Mouse (Mus musculus) intestine, embryonic 14.5 days (tissue): ENCODE results near the gene Ppp1r37. TPM values are rescaled to one million over a fixed set of nuclear protein-coding genes. Genes with fewer than 3 reads are reported as not detected.

Experiments
- ATAC-seq: fragments of 200-750 bp; cut with Nextera tagmentation; replicated peaks from 2 replicates; pipeline ENCODE4 v1.8.0; 2017; ENCODE audit warnings: low read depth, moderate number of reproducible peaks, moderate TSS enrichment, moderate library complexity; ENCODE audit not compliant: low FRiP score, low TSS enrichment
- DNase-seq: peaks from one replicate; pipeline ENCODE4 v3.0.0-alpha.2; 2018; ENCODE audit warnings: low spot score
- H3K27ac ChIP-seq: fragments of 300-500 bp; sonication (generic); 2 replicates; pipeline ENCODE4 v1.5.1; 2014; ENCODE audit warnings: low read depth, mild to moderate bottlenecking, control low read depth
- H3K27me3 ChIP-seq: fragments of 300-500 bp; sonication (generic); replicated peaks from 2 replicates; pipeline ENCODE4 v1.6.1; 2014; ENCODE audit warnings: low read length, control low read depth; ENCODE audit not compliant: control insufficient read depth, insufficient read depth
- H3K36me3 ChIP-seq: fragments of 300-500 bp; sonication (generic); 2 replicates; pipeline ENCODE4 v1.6.1; 2014; ENCODE audit warnings: low read length, control low read depth; ENCODE audit not compliant: control insufficient read depth, insufficient read depth
- H3K4me1 ChIP-seq: fragments of 300-500 bp; sonication (generic); replicated peaks from 2 replicates; pipeline ENCODE4 v1.6.1; 2014; ENCODE audit warnings: low read length, control low read depth, mixed read lengths; ENCODE audit not compliant: control insufficient read depth, insufficient read depth
- H3K4me2 ChIP-seq: fragments of 300-500 bp; sonication (generic); 2 replicates; pipeline ENCODE4 v1.6.1; 2014; ENCODE audit warnings: low read length
- H3K4me3 ChIP-seq: fragments of 300-500 bp; sonication (generic); 2 replicates; pipeline ENCODE4 v1.5.1; 2014; ENCODE audit warnings: low read depth, low read length, control low read depth, mixed read lengths
- H3K9ac ChIP-seq: fragments of 300-500 bp; sonication (generic); 2 replicates; pipeline ENCODE4 v1.6.1; 2014; ENCODE audit warnings: mild to moderate bottlenecking, low read length
- H3K9me3 ChIP-seq: fragments of 300-500 bp; sonication (generic); 2 replicates; pipeline ENCODE4 v1.6.1; 2016; ENCODE audit warnings: low read length, control low read depth; ENCODE audit not compliant: control insufficient read depth
- WGBS: fragments of 180-500 bp; shearing (Covaris S2); extraction: QIAGEN DNeasy Blood & Tissue Kit; methylation state at CpG from one replicate; pipeline ENCODE4 v1.1.7; 2014; 5-methylcytosine and 5-hydroxymethylcytosine counted together
- polyA plus RNA-seq: library from polyadenylated mRNA; unstranded; fragments of >200 nt; fragmentation: Nextera tagmentation; extraction: Ambion mirVana; gene quantifications from 2 replicates; pipeline ENCODE4 v1.2.1, GENCODE M21; 2014

Gene Ppp1r37
- polyA plus RNA-seq, 1 experiment from 2014 or later, result 4.4 TPM

DNA sequence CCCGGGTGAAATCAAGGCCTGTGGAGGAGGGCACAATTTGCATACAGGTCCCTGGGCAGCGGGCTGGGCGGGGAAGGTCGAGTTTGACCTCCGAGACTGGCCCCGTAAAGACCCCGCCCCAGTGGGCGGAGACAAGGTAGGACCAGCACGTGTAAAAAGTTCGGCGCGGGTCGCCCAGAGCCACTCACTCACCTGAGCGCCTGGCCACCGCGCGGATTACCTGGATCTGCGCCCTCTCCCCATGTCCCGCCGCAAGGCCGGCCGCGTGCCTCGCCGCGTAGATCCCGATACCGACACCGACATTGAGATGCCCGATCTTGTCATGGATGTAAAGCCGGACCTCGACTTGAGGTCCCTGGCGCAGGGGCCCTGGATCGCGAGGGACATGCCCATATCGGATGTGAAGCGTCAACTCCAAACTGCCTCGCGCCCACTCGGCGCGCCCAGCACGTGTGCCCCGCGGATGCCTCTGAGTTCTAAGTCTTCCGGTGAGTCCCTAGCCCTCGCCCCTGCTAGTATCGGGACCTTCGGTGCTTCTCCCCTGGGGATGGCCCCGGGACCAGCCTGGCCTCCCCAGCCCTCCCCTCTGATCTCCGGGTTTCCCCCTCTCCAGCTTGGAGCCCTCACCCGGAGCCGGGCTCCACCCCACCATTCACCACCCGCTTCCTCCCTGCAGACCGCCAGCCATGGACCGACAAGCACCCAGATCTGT lies 14.4 kb upstream of the Ppp1r37 start, which contains the start of the genes Zfp296 and Gemin7:
Zfp296 (plus strand) TSS at position 147 of the 712 bp plus-strand sequence.
Gemin7 (minus strand) TSS at position 455 of the 712 bp plus-strand sequence.
- under 1% methylated on average over 56 of the region's 56 CpGs for WGBS
- DNase-seq (peak; percentile 74), ATAC-seq (no peak)

GRCm38 (mm10) chr7:19575559-19575958 lies 12.7 kb upstream of the Ppp1r37 start:
- 68% methylated on average over 3 of the region's 3 CpGs for WGBS
- ATAC-seq (no peak), DNase-seq (no peak)
- Histone ChIP-seq H3K4me3 (no peak overlapping the region), H3K27ac (no peak overlapping the region), H3K27me3 (peaks cover 35% of the 10 kb centered on the region), H3K4me1 (peaks cover 22% of the 10 kb centered on the region), H3K4me2 (no peak overlapping the region), H3K9ac (no peak overlapping the region), H3K9me3 (no peaks in the 10 kb centered on the region), H3K36me3 (peaks cover 12% of the 10 kb centered on the region)

More for the DNA sequence above, 14.4 kb upstream of the Ppp1r37 start, which contains the start of the genes Zfp296 and Gemin7:
- peaks cover 25% of the 10 kb centered on the region for H3K36me3 ChIP-seq
- H3K27ac ChIP-seq, result no peak within 1 kb of the TSS
- H3K4me3 ChIP-seq, result peak within 1 kb of the TSS; percentile 39
- H3K27me3 ChIP-seq, result peaks cover 35% of the 10 kb centered on the region
- H3K4me2 ChIP-seq, result peak within 1 kb of the TSS; percentile 85
- no peaks in the 10 kb centered on the region for H3K9me3 ChIP-seq
- peaks cover 16% of the 10 kb centered on the region for H3K4me1 ChIP-seq
- peak within 1 kb of the TSS; percentile 38 for H3K9ac ChIP-seq

- ATAC-seq, result no peak; the same call in 1 of the 2 replicates
- H3K4me2 ChIP-seq, result peak overlapping the region; percentile 79
- peak overlapping the region; percentile 62 for H3K4me3 ChIP-seq
- H3K9ac ChIP-seq, result peak overlapping the region; percentile 72
- DNase-seq, result no peak
- peaks cover 22% of the 10 kb centered on the region for H3K36me3 ChIP-seq
- H3K9me3 ChIP-seq, result no peaks in the 10 kb centered on the region
- peaks cover 30% of the 10 kb centered on the region for H3K27me3 ChIP-seq
- WGBS, result 18% methylated on average over 16 of the region's 16 CpGs
- H3K27ac ChIP-seq, result peak overlapping the region; percentile 60
- peaks cover 22% of the 10 kb centered on the region for H3K4me1 ChIP-seq
Measured at GRCm38 (mm10) chr7:19573776-19574140, 10.9 kb upstream of the Ppp1r37 start.

DNA sequence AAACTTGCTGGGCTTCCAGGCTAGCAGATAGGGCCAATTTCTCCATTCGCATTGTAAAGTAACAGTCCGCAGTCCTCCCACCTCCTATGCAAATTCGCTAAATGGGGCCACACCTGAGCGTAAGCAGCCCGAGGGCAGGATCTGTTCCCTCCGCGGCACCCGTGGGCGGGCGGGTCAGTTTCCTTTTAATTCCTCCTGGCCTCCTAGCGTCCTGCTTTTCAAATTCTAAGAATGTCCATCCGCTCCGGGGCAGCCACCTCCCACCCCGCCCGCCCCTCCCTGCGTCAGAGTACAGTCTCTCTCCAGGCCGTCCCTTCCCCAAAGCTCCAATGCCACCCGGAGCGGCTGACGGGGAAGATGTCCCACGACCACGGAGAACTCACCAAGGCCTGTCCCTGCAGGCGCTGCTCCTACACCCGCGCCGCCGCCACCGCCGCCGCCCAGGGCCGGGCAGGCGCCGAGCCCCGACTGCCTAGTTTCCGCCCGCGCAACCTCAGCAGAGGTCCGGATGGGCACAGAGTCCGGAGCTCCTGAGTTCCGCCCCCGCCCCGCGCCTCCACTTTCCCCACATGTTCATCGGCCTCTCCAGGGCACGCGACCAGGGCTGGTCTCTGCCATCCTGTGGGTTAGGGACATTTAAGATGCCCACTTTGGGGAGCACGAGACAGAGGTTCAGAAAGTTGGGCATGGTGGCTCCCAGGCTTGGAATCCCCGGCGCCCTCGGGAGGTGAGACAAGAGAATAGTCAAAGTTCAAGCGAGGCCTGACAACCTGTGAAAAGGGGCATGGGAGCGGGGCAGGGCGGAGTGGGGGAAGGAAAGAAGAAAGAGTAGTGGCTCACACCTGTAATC lies 10.3 kb upstream of the Ppp1r37 start:
- Histone ChIP-seq H3K27ac (peak overlapping the region; percentile 60), H3K36me3 (peaks cover 23% of the 10 kb centered on the region), H3K9ac (peak overlapping the region; percentile 72), H3K9me3 (no peaks in the 10 kb centered on the region), H3K4me3 (peak overlapping the region; percentile 62), H3K4me2 (peak overlapping the region; percentile 79), H3K4me1 (peaks cover 22% of the 10 kb centered on the region), H3K27me3 (peaks cover 24% of the 10 kb centered on the region)
- DNase-seq (peak; percentile 98), ATAC-seq (peak; percentile 91)
- under 1% methylated on average over 53 of the region's 53 CpGs for WGBS

GRCm38 (mm10) chr7:19569647-19570046 lies 6.8 kb upstream of the Ppp1r37 start:
- Histone ChIP-seq H3K27me3 (no peaks in the 10 kb centered on the region), H3K9ac (no peak overlapping the region), H3K27ac (no peak overlapping the region), H3K36me3 (peaks cover 43% of the 10 kb centered on the region), H3K4me3 (no peak overlapping the region), H3K4me2 (no peak overlapping the region), H3K9me3 (peaks cover 1% of the 10 kb centered on the region; the same call in 1 of the 2 replicates), H3K4me1 (peaks cover 9% of the 10 kb centered on the region)
- ATAC-seq (no peak), DNase-seq (no peak)
- WGBS, result 76% methylated on average over 3 of the region's 3 CpGs

DNA sequence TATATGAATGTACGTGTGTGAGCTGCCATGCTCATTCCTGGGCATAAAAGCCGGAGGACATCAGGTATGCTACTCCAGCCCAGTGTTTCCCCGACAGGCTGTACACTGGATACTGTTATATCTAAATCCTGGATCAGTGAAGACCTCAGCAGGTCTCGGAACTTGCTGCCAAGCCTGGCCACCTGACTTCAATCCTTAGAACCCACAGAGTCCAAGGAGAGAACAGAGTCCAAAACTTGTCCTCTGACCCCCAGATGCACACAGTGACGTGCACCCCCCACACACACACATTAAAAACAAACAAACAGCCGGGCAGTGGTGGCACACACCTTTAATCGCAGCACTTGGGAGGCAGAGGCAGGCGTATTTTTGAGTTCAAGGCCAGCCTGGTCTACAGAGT lies 4.5 kb upstream of the Ppp1r37 start:
- Histone ChIP-seq H3K27me3 (no peaks in the 10 kb centered on the region), H3K9ac (no peak overlapping the region), H3K27ac (no peak overlapping the region), H3K36me3 (peaks cover 54% of the 10 kb centered on the region), H3K4me2 (no peak overlapping the region), H3K4me1 (peaks cover 11% of the 10 kb centered on the region), H3K9me3 (peaks cover 6% of the 10 kb centered on the region; the same call in 1 of the 2 replicates), H3K4me3 (no peak overlapping the region)
- 92% methylated on average over 8 of the region's 8 CpGs for WGBS
- ATAC-seq (no peak), DNase-seq (no peak)

GRCm38 (mm10) chr7:19565803-19566202 lies 2.9 kb upstream of the Ppp1r37 start:
- ATAC-seq (no peak), DNase-seq (no peak)
- H3K9ac ChIP-seq, result no peak overlapping the region
- peaks cover 6% of the 10 kb centered on the region; the same call in 1 of the 2 replicates for H3K9me3 ChIP-seq
- H3K36me3 ChIP-seq, result peaks cover 52% of the 10 kb centered on the region
- no peak overlapping the region for H3K4me2 ChIP-seq
- WGBS, result 100% methylated on average over 2 of the region's 2 CpGs
- H3K4me1 ChIP-seq, result peaks cover 7% of the 10 kb centered on the region
- H3K4me3 ChIP-seq, result no peak overlapping the region
- H3K27ac ChIP-seq, result no peak overlapping the region
- H3K27me3 ChIP-seq, result no peaks in the 10 kb centered on the region

DNA sequence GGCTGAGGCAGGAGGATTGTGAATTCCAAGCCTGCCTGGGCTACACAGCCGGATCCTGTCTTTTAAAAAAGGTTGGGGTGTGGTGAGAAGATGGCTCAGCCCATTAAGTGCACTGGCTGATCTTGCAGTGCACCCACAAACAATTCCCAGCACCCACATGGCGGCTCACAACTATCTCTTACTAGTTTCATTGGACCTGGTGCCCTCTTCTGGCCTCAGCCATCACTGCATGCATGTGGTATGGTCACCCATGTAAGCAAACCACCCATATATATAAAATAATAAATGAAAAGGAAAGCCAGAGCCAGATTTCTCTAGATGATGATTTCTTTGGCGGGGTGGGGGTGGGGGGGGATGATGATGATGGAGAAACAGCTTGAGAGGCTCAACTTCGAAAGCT lies 1.6 kb upstream of the Ppp1r37 start:
- no peak overlapping the region for H3K27ac ChIP-seq
- H3K4me2 ChIP-seq, result no peak overlapping the region
- DNase-seq, result no peak
- no peaks in the 10 kb centered on the region for H3K27me3 ChIP-seq
- no peak overlapping the region for H3K9ac ChIP-seq
- peaks cover 6% of the 10 kb centered on the region; the same call in 1 of the 2 replicates for H3K9me3 ChIP-seq
- no peak for ATAC-seq
- peaks cover 20% of the 10 kb centered on the region for H3K4me1 ChIP-seq
- H3K36me3 ChIP-seq, result peaks cover 39% of the 10 kb centered on the region
- WGBS, result 92% methylated on average over 4 of the region's 4 CpGs
- no peak overlapping the region for H3K4me3 ChIP-seq
